Mouse (Mus musculus): Measurements from ENCODE around the gene Clec18a. TPM values are rescaled to one million over a fixed set of nuclear protein-coding genes. Genes with fewer than 3 reads are reported as not detected.

The Clec18a gene
- polyA plus RNA-seq, 1 experiment from 2014 or later: 94.7 TPM

DNA sequence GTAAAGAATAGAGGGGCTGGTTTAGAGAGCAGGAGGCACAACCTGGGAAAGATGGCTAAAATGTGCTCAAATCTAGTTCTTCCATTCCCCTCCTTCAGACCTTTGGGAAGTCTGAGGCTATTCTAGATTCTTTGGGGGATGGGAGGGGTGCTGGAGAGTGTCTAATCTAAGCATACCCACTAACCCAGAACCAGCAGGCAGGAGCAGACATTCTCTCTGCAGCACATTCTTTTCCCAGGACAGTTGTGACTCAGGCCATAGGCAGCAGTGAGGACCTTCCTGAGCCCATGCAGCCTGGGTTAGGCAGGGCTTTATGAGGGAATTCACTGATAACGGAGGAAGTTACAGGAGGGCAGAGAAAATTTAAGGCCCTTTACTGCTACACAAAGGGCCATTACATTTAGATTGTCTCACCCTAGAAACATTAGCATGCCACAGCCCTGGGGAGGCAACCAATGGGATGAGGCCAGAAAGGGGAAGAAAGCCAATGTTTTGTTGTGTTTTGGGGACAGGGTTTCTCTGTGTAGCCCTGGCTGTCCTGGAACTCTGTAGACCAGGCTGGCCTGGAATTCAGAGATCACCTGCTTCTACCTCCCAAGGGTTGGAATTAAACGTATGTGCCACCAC is 33.2 kb downstream of the Clec18a start:
- WGBS: 64% methylated on average over 2 of the region's 2 CpGs
- Histone ChIP-seq H3K4me1 (ENCODE audit: insufficient read depth, low read length) (peaks cover 23% of the 10 kb centered on the region), H3K27ac (ENCODE audit: low read length) (peak overlapping the region; percentile 54), H3K9me3 (ENCODE audit: low read length) (no peaks in the 10 kb centered on the region), H3K9ac (replicated peaks; ENCODE audit: low read length) (no peak overlapping the region), H3K27me3 (ENCODE audit: insufficient read depth, low read length) (no peaks in the 10 kb centered on the region), H3K36me3 (ENCODE audit: insufficient read depth, low read length) (peaks cover 17% of the 10 kb centered on the region), H3K4me2 (replicated peaks; ENCODE audit: low read depth, low read length) (no peak overlapping the region), H3K4me3 (ENCODE audit: low read length) (no peak overlapping the region)
- ATAC-seq (ENCODE audit: low FRiP score, low TSS enrichment): no peak

DNA sequence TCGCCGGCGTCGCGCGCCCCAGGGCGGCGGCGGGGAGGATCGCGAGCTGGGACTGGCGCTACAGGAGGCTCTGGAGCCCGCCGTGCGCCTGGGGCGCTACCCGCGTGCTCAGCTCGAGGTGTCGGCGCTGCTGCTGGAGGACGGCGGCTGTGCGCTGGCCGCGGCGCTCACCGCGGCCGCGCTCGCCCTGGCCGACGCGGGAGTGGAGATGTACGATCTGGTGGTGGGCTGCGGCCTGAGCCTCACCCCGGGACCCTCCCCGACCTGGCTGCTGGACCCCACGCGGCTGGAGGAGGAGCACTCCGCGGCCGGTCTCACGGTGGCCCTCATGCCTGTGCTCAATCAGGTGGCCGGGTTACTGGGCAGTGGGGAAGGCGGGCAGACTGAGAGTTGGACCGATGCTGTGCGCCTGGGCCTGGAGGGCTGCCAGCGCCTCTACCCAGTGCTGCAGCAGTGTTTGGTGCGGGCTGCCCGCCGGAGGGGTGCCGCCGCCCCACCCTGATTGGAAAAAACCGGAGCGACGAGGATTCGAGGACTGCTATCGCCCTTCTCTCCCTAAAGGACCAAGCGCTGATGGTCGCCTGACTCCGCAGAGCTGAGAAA is 35.4 kb downstream of the Clec18a start:
- under 1% methylated on average over 50 of the region's 63 CpGs for WGBS
- Histone ChIP-seq H3K4me1 (ENCODE audit: insufficient read depth, low read length) (peaks cover 23% of the 10 kb centered on the region), H3K4me3 (ENCODE audit: low read length) (peak overlapping the region; percentile 67), H3K4me2 (replicated peaks; ENCODE audit: low read depth, low read length) (peak overlapping the region; percentile 85), H3K9ac (replicated peaks; ENCODE audit: low read length) (peak overlapping the region; percentile 90), H3K27ac (ENCODE audit: low read length) (peak overlapping the region; percentile 84), H3K9me3 (ENCODE audit: low read length) (no peaks in the 10 kb centered on the region), H3K36me3 (ENCODE audit: insufficient read depth, low read length) (peaks cover 39% of the 10 kb centered on the region), H3K27me3 (ENCODE audit: insufficient read depth, low read length) (no peaks in the 10 kb centered on the region)
- ATAC-seq (ENCODE audit: low FRiP score, low TSS enrichment): peak; percentile 58

DNA sequence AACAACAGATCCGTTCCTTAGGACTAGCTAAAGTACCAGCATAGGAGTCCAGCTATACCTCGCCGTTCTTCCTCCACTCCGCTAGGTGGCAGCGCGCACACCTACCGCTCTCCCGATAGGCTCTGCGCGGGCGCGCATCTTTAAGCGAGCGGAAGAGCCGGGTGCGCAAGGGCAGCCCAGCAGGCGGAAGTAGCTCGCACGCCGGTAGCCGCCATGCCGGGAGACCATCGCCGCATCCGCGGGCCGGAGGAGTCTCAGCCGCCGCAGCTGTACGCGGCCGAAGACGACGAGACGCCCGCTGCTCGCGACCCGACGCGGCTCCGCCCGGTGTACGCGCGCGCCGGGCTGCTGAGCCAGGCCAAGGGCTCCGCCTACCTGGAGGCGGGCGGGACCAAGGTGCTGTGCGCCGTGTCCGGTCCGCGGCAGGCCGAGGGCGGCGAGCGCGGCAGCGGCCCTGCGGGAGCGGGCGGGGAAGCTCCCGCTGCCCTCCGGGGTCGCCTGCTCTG is 36.0 kb downstream of the Clec18a start, which contains the start of gene Exosc6:
TSS of gene Exosc6 (plus strand) at position 182 of the 506 bp plus-strand sequence.
- Histone ChIP-seq H3K36me3 (ENCODE audit: insufficient read depth, low read length) (peaks cover 44% of the 10 kb centered on the region), H3K9ac (replicated peaks; ENCODE audit: low read length) (peak within 1 kb of the TSS; percentile 90), H3K4me1 (ENCODE audit: insufficient read depth, low read length) (peaks cover 19% of the 10 kb centered on the region), H3K9me3 (ENCODE audit: low read length) (no peaks in the 10 kb centered on the region), H3K27ac (ENCODE audit: low read length) (peak within 1 kb of the TSS; percentile 84), H3K27me3 (ENCODE audit: insufficient read depth, low read length) (no peaks in the 10 kb centered on the region), H3K4me2 (replicated peaks; ENCODE audit: low read depth, low read length) (peak within 1 kb of the TSS; percentile 85), H3K4me3 (ENCODE audit: low read length) (peak within 1 kb of the TSS; percentile 67)
- ATAC-seq (ENCODE audit: low FRiP score, low TSS enrichment): peak; percentile 94
- WGBS: under 1% methylated on average over 66 of the region's 68 CpGs

DNA sequence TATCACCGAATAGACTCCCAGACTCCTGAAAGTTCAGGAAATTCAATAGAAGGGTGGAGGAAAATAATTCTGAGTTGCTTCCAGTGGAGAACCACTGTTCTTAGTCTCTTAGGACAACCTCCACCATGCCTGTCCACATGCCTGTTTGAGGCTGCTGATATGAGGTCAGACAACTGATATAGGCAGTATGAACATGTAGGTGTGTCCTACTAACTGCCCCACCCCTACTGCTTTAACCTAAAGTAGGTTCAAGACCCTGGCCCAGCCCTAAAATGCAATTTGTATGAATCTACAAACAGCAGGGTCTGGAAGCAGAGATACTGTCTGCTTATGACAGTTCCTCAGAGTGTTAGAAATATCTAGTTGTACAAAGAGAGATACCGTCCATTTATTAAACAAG is 36.6 kb downstream of the Clec18a start:
- peak; percentile 24 for ATAC-seq (ENCODE audit: low FRiP score, low TSS enrichment)

DNA sequence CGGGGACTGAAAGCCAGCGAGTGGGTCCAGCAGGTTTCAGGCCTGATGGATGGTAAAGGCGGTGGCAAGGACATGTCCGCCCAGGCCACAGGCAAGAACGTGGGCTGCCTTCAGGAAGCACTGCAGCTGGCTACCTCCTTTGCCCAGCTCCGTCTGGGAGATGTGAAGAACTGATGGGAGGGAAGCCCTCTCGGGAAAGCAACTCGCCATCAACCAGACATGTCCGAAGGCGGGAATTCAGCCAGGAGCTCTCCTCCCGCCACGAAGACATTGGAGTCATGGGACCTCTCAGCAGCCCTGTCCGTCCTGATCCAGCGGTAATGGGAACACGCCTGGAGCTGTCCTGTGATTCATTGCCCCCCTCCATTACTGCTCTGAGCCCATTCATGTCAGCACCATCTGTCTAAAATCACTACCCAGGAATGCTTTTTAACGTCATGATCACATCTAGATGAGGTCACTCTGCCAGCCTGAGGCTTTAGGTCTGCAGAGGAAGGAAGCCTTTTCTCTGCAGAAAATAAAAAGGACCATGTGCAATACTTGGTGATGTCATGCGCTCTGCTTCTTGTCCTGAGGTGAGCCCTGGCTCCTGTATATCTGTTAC is 37.1 kb downstream of the Clec18a start:
- no peak overlapping the region for H3K4me3 ChIP-seq (ENCODE audit: low read length)
- WGBS: 89% methylated on average over 17 of the region's 17 CpGs
- no peak overlapping the region for H3K4me2 ChIP-seq (replicated peaks; ENCODE audit: low read depth, low read length)
- no peaks in the 10 kb centered on the region for H3K9me3 ChIP-seq (ENCODE audit: low read length)
- peaks cover 51% of the 10 kb centered on the region for H3K36me3 ChIP-seq (ENCODE audit: insufficient read depth, low read length)
- no peaks in the 10 kb centered on the region for H3K27me3 ChIP-seq (ENCODE audit: insufficient read depth, low read length)
- H3K27ac ChIP-seq (ENCODE audit: low read length): no peak overlapping the region
- no peak for ATAC-seq (ENCODE audit: low FRiP score, low TSS enrichment)
- peaks cover 15% of the 10 kb centered on the region for H3K4me1 ChIP-seq (ENCODE audit: insufficient read depth, low read length)
- no peak overlapping the region for H3K9ac ChIP-seq (replicated peaks; ENCODE audit: low read length)

More for the DNA sequence above, 36.6 kb downstream of the Clec18a start:
- Histone ChIP-seq H3K9me3 (ENCODE audit: low read length) (no peaks in the 10 kb centered on the region), H3K4me2 (replicated peaks; ENCODE audit: low read depth, low read length) (no peak overlapping the region), H3K9ac (replicated peaks; ENCODE audit: low read length) (no peak overlapping the region), H3K27ac (ENCODE audit: low read length) (no peak overlapping the region), H3K4me3 (ENCODE audit: low read length) (peak overlapping the region; percentile 67), H3K27me3 (ENCODE audit: insufficient read depth, low read length) (no peaks in the 10 kb centered on the region), H3K36me3 (ENCODE audit: insufficient read depth, low read length) (peaks cover 45% of the 10 kb centered on the region), H3K4me1 (ENCODE audit: insufficient read depth, low read length) (peaks cover 15% of the 10 kb centered on the region)
- WGBS: 69% methylated on average over 2 of the region's 2 CpGs

DNA sequence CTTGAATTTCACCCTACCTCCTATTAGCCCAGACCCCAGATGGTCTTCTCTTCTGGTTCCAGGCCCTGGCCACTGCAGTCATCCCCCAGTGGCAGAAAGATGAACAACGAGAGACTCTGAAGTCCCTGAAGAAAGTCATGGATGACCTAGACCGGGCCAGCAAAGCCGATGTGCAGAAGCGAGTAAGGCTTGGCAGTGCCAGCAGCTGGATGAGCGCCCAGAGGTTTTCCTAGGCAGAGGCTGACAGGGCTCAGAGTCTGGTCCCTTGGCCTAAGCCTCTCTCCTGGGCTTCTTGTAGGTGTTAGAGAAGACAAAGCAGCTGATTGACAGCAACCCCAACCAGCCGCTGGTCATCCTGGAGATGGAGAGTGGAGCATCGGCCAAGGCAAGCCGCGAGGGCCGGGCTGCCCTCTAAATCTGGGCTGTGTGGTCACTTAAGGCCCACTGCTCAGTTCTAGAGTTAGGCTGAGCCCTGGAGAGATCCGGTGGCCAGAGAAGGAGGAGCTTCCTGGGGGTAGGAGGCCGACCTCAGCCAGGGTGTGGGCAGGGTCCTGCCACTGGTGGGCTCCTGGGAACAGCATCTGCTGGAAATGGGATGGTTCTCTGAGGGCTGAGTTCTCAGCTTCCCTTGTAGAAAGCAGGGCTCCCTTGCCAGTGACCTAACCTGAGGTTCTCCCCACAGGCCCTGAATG is 38.3 kb downstream of the Clec18a start:
- Histone ChIP-seq H3K4me2 (replicated peaks; ENCODE audit: low read depth, low read length) (no peak overlapping the region), H3K36me3 (ENCODE audit: insufficient read depth, low read length) (peaks cover 62% of the 10 kb centered on the region), H3K9me3 (ENCODE audit: low read length) (no peaks in the 10 kb centered on the region), H3K4me1 (ENCODE audit: insufficient read depth, low read length) (peaks cover 12% of the 10 kb centered on the region), H3K27ac (ENCODE audit: low read length) (no peak overlapping the region), H3K27me3 (ENCODE audit: insufficient read depth, low read length) (no peaks in the 10 kb centered on the region), H3K9ac (replicated peaks; ENCODE audit: low read length) (no peak overlapping the region), H3K4me3 (ENCODE audit: low read length) (no peak overlapping the region)
- ATAC-seq (ENCODE audit: low FRiP score, low TSS enrichment): no peak
- 93% methylated on average over 12 of the region's 12 CpGs for WGBS

DNA sequence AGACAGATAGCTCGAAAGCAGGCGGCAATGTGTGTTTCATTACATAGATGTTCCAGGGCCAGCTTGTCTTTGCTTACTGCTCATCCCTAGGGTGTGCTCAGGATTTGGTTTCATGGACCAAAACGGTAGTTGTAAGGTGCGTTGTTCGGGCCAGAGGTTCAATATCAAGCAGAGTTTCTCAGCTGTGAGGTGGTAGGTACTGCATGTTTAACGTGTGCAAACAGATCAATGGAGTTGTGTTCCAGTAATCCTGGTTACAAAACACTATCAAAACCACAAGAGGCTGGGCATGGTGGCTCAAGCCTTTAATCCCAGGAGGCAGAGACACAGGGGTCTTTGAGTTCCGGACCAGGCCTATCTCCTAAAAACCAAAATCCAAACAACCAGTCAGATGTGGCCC is 43.1 kb downstream of the Clec18a start:
- 94% methylated on average over 7 of the region's 7 CpGs for WGBS
- ATAC-seq (ENCODE audit: low FRiP score, low TSS enrichment): no peak
- no peak overlapping the region for H3K9ac ChIP-seq (replicated peaks; ENCODE audit: low read length)
- no peak overlapping the region for H3K27ac ChIP-seq (ENCODE audit: low read length)
- no peaks in the 10 kb centered on the region for H3K27me3 ChIP-seq (ENCODE audit: insufficient read depth, low read length)
- H3K36me3 ChIP-seq (ENCODE audit: insufficient read depth, low read length): peaks cover 92% of the 10 kb centered on the region
- no peaks in the 10 kb centered on the region for H3K9me3 ChIP-seq (ENCODE audit: low read length)
- no peaks in the 10 kb centered on the region for H3K4me1 ChIP-seq (ENCODE audit: insufficient read depth, low read length)
- no peak overlapping the region for H3K4me2 ChIP-seq (replicated peaks; ENCODE audit: low read depth, low read length)
- no peak overlapping the region for H3K4me3 ChIP-seq (ENCODE audit: low read length)

DNA sequence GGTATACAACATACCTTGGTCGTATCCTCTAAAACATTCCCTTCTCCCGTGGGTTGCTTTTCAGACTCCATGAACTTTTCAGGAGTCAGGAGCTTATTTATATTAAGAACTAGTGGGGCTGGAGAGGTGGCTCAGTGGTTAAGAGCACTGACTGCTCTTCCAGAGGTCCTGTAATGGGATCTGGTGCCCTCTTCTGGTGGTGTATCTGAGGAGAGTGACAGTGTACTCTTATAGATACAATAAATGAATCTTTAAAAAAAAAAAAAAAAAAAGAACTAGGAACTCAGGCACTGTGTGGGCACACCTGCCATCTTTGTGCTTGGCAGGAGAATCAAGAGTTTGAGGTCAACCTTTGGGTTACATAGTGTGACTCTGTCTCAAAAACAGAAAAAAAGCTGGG is 43.5 kb downstream of the Clec18a start:
- Histone ChIP-seq H3K27ac (ENCODE audit: low read length) (no peak overlapping the region), H3K4me1 (ENCODE audit: insufficient read depth, low read length) (no peaks in the 10 kb centered on the region), H3K9me3 (ENCODE audit: low read length) (no peaks in the 10 kb centered on the region), H3K9ac (replicated peaks; ENCODE audit: low read length) (no peak overlapping the region), H3K4me2 (replicated peaks; ENCODE audit: low read depth, low read length) (no peak overlapping the region), H3K36me3 (ENCODE audit: insufficient read depth, low read length) (peaks cover 92% of the 10 kb centered on the region), H3K4me3 (ENCODE audit: low read length) (no peak overlapping the region), H3K27me3 (ENCODE audit: insufficient read depth, low read length) (no peaks in the 10 kb centered on the region)
- 92% methylated on average over 2 of the region's 2 CpGs for WGBS
- ATAC-seq (ENCODE audit: low FRiP score, low TSS enrichment): no peak

DNA sequence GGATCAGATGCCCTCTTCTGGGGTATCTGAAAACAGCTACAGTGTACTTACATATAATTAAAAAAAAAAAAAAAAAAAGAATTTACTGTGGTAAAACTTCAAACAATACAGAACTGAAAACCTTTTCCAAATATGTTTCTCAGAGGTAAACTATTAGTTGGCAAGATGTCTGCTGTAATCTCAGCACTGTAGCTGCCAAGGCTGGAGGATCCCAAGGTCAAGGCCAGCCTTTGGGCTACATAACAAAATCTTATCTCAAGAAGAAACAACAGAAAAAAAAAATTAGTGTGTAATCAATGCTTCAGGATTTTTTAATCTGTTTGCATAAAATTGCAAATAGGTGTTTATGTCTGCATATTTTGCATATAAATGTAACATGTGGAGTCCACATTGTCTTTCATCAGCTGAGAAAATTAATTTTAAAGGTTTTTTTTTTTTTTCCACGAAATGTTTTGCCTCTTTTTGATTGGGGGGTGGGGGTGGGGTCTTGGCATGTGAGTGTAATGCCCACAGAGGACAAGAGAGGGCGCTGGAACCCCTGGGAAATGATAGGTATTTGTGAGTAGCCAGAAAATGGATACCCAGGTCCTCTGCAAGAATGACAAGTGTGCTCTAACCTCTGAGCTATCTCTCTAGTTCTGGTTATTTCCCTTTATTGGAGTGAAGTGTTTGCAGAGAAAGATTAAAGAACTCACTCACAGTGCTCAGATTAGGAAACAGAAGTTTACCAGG is 48.1 kb downstream of the Clec18a start:
- no peak overlapping the region for H3K27ac ChIP-seq (ENCODE audit: low read length)
- H3K4me2 ChIP-seq (replicated peaks; ENCODE audit: low read depth, low read length): no peak overlapping the region
- ATAC-seq (ENCODE audit: low FRiP score, low TSS enrichment): no peak
- 53% methylated on average over 2 of the region's 2 CpGs for WGBS
- H3K4me3 ChIP-seq (ENCODE audit: low read length): no peak overlapping the region
- H3K36me3 ChIP-seq (ENCODE audit: insufficient read depth, low read length): peaks cover 93% of the 10 kb centered on the region
- no peak overlapping the region for H3K9ac ChIP-seq (replicated peaks; ENCODE audit: low read length)
- no peaks in the 10 kb centered on the region for H3K4me1 ChIP-seq (ENCODE audit: insufficient read depth, low read length)
- no peaks in the 10 kb centered on the region for H3K9me3 ChIP-seq (ENCODE audit: low read length)
- no peaks in the 10 kb centered on the region for H3K27me3 ChIP-seq (ENCODE audit: insufficient read depth, low read length)

All from kidney, embryonic 16.5 days (tissue).